Mouse (Mus musculus) hindbrain, embryonic 11.5 days (tissue): ENCODE measurements around the gene Plekhm3. TPM values are rescaled to one million over a fixed set of nuclear protein-coding genes. Genes with fewer than 3 reads are reported as not detected.

ENCODE experiments used
- ATAC-seq: fragments of 200-750 bp; cut with Nextera tagmentation; 2 replicates; pipeline ENCODE4 v1.8.0; 2017; ENCODE audit warnings: mild to moderate bottlenecking, moderate TSS enrichment, moderate library complexity; ENCODE audit not compliant: low FRiP score
- DNase-seq: peaks from one replicate; pipeline ENCODE4 v3.0.0-alpha.2; 2015; ENCODE audit warnings: low spot score
- H3K27ac ChIP-seq: fragments of 300-500 bp; sonication (generic); 2 replicates; pipeline ENCODE4 v1.5.1; 2014; ENCODE audit warnings: mild to moderate bottlenecking, low read depth, low read length
- H3K27me3 ChIP-seq: fragments of 300-500 bp; sonication (generic); 2 replicates; pipeline ENCODE4 v1.6.1; 2014; ENCODE audit warnings: mild to moderate bottlenecking, low read length, moderate library complexity, mixed read lengths; ENCODE audit not compliant: control insufficient read depth, insufficient read depth
- H3K36me3 ChIP-seq: fragments of 300-500 bp; sonication (generic); 2 replicates; pipeline ENCODE4 v1.6.1; 2014; ENCODE audit warnings: mild to moderate bottlenecking, low read length, moderate library complexity, mixed read lengths; ENCODE audit not compliant: control insufficient read depth, insufficient read depth
- H3K4me1 ChIP-seq: fragments of 300-500 bp; sonication (generic); replicated peaks from 2 replicates; pipeline ENCODE4 v1.6.1; 2014; ENCODE audit warnings: low read length, mixed read lengths; ENCODE audit not compliant: control insufficient read depth, insufficient read depth
- H3K4me2 ChIP-seq: fragments of 300-500 bp; sonication (generic); replicated peaks from 2 replicates; pipeline ENCODE4 v1.6.1; 2014; ENCODE audit warnings: mild to moderate bottlenecking, low read depth, low read length
- H3K4me3 ChIP-seq: fragments of 300-500 bp; sonication (generic); 2 replicates; pipeline ENCODE4 v1.5.1; 2014; ENCODE audit warnings: low read depth, low read length
- H3K9ac ChIP-seq: fragments of 300-500 bp; sonication (generic); 2 replicates; pipeline ENCODE4 v1.6.1; 2014; ENCODE audit warnings: low read depth, low read length
- H3K9me3 ChIP-seq: fragments of 300-500 bp; sonication (generic); 2 replicates; pipeline ENCODE4 v1.6.1; 2016; ENCODE audit warnings: low read length; ENCODE audit not compliant: control insufficient read depth
- WGBS: fragments of 180-500 bp; shearing (Covaris S2); extraction: QIAGEN DNeasy Blood & Tissue Kit; methylation state at CpG from one replicate; pipeline ENCODE4 v1.1.7; 2014; 5-methylcytosine and 5-hydroxymethylcytosine counted together
- polyA plus RNA-seq: library from polyadenylated mRNA; unstranded; fragments of >200 nt; fragmentation: Nextera tagmentation; extraction: Ambion mirVana; gene quantifications from 2 replicates; pipeline ENCODE4 v1.2.1, GENCODE M21; 2014

Plekhm3 gene
- polyA plus RNA-seq, 1 experiment from 2014 or later, result 9.6 TPM

- Histone ChIP-seq H3K9ac (no peak overlapping the region), H3K27me3 (no peaks in the 10 kb centered on the region)
These were observed 183.3 kb downstream of the Plekhm3 start for GRCm38 (mm10) chr1:64773305-64773704.

GRCm38 (mm10) chr1:64770169-64770568, 186.5 kb downstream of the Plekhm3 start:
- 74% methylated on average over 6 of the region's 6 CpGs for WGBS

More at GRCm38 (mm10) chr1:64773305-64773704, 183.3 kb downstream of the Plekhm3 start:
- WGBS, result 92% methylated on average over 4 of the region's 4 CpGs
- Histone ChIP-seq H3K4me2 (no peak overlapping the region), H3K36me3 (no peaks in the 10 kb centered on the region), H3K4me1 (no peaks in the 10 kb centered on the region), H3K4me3 (no peak overlapping the region), H3K27ac (no peak overlapping the region), H3K9me3 (no peaks in the 10 kb centered on the region)
- DNase-seq (no peak), ATAC-seq (no peak)

DNA sequence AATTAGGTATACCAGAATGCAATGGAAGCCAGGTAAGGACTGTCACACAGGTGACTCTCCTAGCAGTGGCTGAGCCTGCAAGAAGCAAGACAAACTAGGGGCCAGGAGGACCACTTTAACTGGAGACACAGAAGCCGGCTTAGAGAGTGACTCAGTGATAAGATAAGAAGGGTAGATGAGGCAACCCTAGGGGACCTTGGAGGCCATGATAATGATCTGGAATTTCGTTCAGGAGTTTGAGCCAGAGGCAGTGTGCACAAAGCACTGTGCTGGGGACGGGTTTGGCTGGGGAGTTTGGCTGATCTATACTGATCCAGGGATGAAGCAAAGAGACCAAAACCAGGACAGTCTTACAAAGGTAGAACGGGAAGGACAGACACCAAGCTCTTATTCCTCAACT, 195.0 kb downstream of the Plekhm3 start:
- no peak for ATAC-seq

More at GRCm38 (mm10) chr1:64770169-64770568, 186.5 kb downstream of the Plekhm3 start:
- no peak overlapping the region for H3K4me2 ChIP-seq
- H3K4me3 ChIP-seq, result no peak overlapping the region
- DNase-seq, result no peak
- no peak overlapping the region for H3K9ac ChIP-seq
- no peaks in the 10 kb centered on the region for H3K36me3 ChIP-seq
- no peak for ATAC-seq
- H3K4me1 ChIP-seq, result no peaks in the 10 kb centered on the region
- H3K27ac ChIP-seq, result no peak overlapping the region
- no peaks in the 10 kb centered on the region for H3K9me3 ChIP-seq
- no peaks in the 10 kb centered on the region for H3K27me3 ChIP-seq

GRCm38 (mm10) chr1:64757766-64758165, 198.9 kb downstream of the Plekhm3 start:
- Histone ChIP-seq H3K9ac (no peak overlapping the region), H3K4me2 (no peak overlapping the region), H3K9me3 (no peaks in the 10 kb centered on the region), H3K27me3 (no peaks in the 10 kb centered on the region), H3K36me3 (no peaks in the 10 kb centered on the region), H3K4me3 (no peak overlapping the region), H3K4me1 (no peaks in the 10 kb centered on the region), H3K27ac (no peak overlapping the region)
- 91% methylated on average over 5 of the region's 5 CpGs for WGBS
- DNase-seq (no peak), ATAC-seq (no peak)

More for the DNA sequence above, 195.0 kb downstream of the Plekhm3 start:
- H3K9me3 ChIP-seq, result no peaks in the 10 kb centered on the region
- no peaks in the 10 kb centered on the region for H3K27me3 ChIP-seq
- H3K4me1 ChIP-seq, result no peaks in the 10 kb centered on the region
- WGBS, result 75% methylated on average over 4 of the region's 4 CpGs
- no peak overlapping the region for H3K27ac ChIP-seq
- no peak overlapping the region for H3K4me3 ChIP-seq
- H3K36me3 ChIP-seq, result no peaks in the 10 kb centered on the region
- DNase-seq, result no peak
- no peak overlapping the region for H3K4me2 ChIP-seq
- no peak overlapping the region for H3K9ac ChIP-seq

- H3K4me3 ChIP-seq, result no peak overlapping the region
- no peaks in the 10 kb centered on the region for H3K36me3 ChIP-seq
- no peak overlapping the region for H3K27ac ChIP-seq
- no peak overlapping the region for H3K4me2 ChIP-seq
- H3K9me3 ChIP-seq, result no peaks in the 10 kb centered on the region
- 30% methylated on average over 2 of the region's 2 CpGs for WGBS
- H3K9ac ChIP-seq, result no peak overlapping the region
- ATAC-seq, result no peak
- no peaks in the 10 kb centered on the region for H3K4me1 ChIP-seq
- no peaks in the 10 kb centered on the region for H3K27me3 ChIP-seq
- DNase-seq, result no peak
These were observed 199.4 kb downstream of the Plekhm3 start for GRCm38 (mm10) chr1:64757254-64757653.

- DNase-seq (no peak), ATAC-seq (no peak)
- WGBS, result 82% methylated on average over 10 of the region's 10 CpGs
- Histone ChIP-seq H3K9ac (no peak overlapping the region), H3K36me3 (no peaks in the 10 kb centered on the region), H3K4me3 (no peak overlapping the region), H3K4me1 (no peaks in the 10 kb centered on the region), H3K27ac (no peak overlapping the region), H3K4me2 (no peak overlapping the region), H3K9me3 (no peaks in the 10 kb centered on the region), H3K27me3 (no peaks in the 10 kb centered on the region)
These were observed 200.0 kb downstream of the Plekhm3 start for GRCm38 (mm10) chr1:64756640-64757030.

- Histone ChIP-seq H3K27me3 (no peaks in the 10 kb centered on the region), H3K4me1 (no peaks in the 10 kb centered on the region), H3K4me2 (no peak overlapping the region), H3K9me3 (no peaks in the 10 kb centered on the region), H3K36me3 (no peaks in the 10 kb centered on the region), H3K27ac (no peak overlapping the region), H3K9ac (no peak overlapping the region), H3K4me3 (no peak overlapping the region)
- WGBS, result 84% methylated on average over 7 of the region's 7 CpGs
- ATAC-seq, result no peak
- DNase-seq, result no peak
These were observed 200.5 kb downstream of the Plekhm3 start for GRCm38 (mm10) chr1:64755971-64756639.

- no peak overlapping the region for H3K4me3 ChIP-seq
- H3K9me3 ChIP-seq, result no peaks in the 10 kb centered on the region
- ATAC-seq (no peak), DNase-seq (no peak)
- H3K27me3 ChIP-seq, result no peaks in the 10 kb centered on the region
- no peak overlapping the region for H3K9ac ChIP-seq
- no peak overlapping the region for H3K27ac ChIP-seq
- no peaks in the 10 kb centered on the region for H3K4me1 ChIP-seq
- WGBS, result 85% methylated on average over 5 of the region's 5 CpGs
- H3K36me3 ChIP-seq, result no peaks in the 10 kb centered on the region
- H3K4me2 ChIP-seq, result no peak overlapping the region
These were observed 202.0 kb downstream of the Plekhm3 start for GRCm38 (mm10) chr1:64754658-64755057.

DNA sequence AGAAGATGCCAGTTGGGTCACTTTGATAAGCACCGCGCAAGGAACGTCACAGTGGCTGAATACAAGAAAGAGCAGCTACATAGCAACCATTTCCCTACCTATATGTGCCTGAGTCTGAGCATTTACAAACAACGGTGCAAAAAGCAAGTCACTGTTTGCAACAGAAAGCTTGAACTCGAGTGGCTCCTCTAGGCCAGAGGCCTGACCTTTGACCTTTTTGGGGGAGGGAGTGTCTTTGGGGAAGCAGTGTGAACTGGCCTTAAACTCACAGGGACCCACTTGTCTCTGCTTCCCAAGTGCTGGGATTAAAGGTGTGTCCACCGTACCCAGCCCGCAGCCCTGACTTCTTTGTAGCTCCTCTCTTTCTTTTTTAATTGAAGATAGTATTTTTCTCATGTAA, 203.0 kb downstream of the Plekhm3 start:
- Histone ChIP-seq H3K4me1 (no peaks in the 10 kb centered on the region), H3K9ac (no peak overlapping the region), H3K27ac (no peak overlapping the region), H3K36me3 (no peaks in the 10 kb centered on the region), H3K9me3 (no peaks in the 10 kb centered on the region), H3K4me3 (no peak overlapping the region), H3K27me3 (no peaks in the 10 kb centered on the region), H3K4me2 (no peak overlapping the region)
- ATAC-seq (no peak), DNase-seq (no peak)
- 77% methylated on average over 7 of the region's 7 CpGs for WGBS
